9 mouse cellular contexts compared by ENCODE assay signal in the genomic region with DNA sequence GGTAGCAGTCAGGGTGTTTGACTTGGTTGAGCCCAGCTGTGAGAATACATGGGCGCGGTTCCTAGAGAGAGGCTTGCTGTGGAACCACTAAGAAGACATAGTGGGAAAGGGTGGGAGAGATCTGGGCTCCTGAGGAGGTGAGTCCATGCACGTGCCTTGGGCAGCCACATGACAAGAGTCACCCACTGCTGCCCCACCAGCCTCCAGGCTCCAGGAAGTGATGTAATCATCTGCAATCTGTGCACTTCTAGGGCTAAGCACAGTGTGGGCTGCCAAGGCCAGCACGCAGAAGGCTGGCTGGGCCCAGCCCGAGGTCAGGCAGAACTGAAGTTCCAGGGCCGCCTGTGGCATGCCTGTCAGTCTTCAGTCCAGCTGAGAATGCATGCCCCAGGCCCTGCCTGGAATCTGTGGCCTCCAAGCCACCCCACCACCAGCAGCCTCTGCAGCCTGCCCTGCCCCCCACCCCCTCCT. TPM values are rescaled to one million over a fixed set of nuclear protein-coding genes. Genes with fewer than 3 reads are reported as not detected.
DNase-seq lines count a peak whose midpoint lies in the region; ATAC-seq lines count a peak whose summit lies in the region.
"Had no signal": no experiment of that assay in that cellular context is flagged by ENCODE, and none has a peak within 500 bp of the region (broad histone marks: within the 10 kb centered on the region; RNA-seq: fewer than 3 reads in every experiment).

No protein-coding gene starts in this region.

- no peak for DNase-seq in limb, embryonic 10.5 days (ENCODE audit: low spot score)
- DNase-seq in adrenal gland, postnatal 36 days = peak; percentile 88 to 90
- peak; percentile 55 for DNase-seq in naive thymus-derived CD4-positive, alpha-beta T cell, adult 2 months (ENCODE audit: low read depth)
- no peak for DNase-seq in testis, postnatal 10 days (ENCODE audit: low spot score)
- DNase-seq in spleen, postnatal 10 days (ENCODE audit: low spot score in 2 of 2) = no peak
- DNase-seq in forebrain, embryonic 14.5 days (ENCODE audit: low spot score) = no peak

- peaks cover 80% of the 10 kb centered on the region for H3K36me3 ChIP-seq in limb, embryonic 12.5 days
- H3K36me3 ChIP-seq in limb, embryonic 10.5 days = peaks cover 83% of the 10 kb centered on the region
- H3K36me3 ChIP-seq in kidney, embryonic 15.5 days = peaks cover 72% of the 10 kb centered on the region
- peaks cover 76% of the 10 kb centered on the region for H3K36me3 ChIP-seq in forebrain, embryonic 14.5 days (ENCODE audit: control insufficient read depth, insufficient read depth, low read length)

- ATAC-seq in limb, embryonic 12.5 days (ENCODE audit: insufficient number of reproducible peaks, insufficient read depth, low FRiP score, low TSS enrichment, low read depth) = no peak
- ATAC-seq in kidney, embryonic 15.5 days (replicated peaks; ENCODE audit: low FRiP score) = 0 out of 2 replicates have a peak, but pooled peaks have one; percentile 23
- ATAC-seq in forebrain, embryonic 14.5 days = no peak

- 68% methylated on average over 6 of the region's 6 CpGs for WGBS in limb, embryonic 12.5 days
- WGBS in limb, embryonic 10.5 days = 79% methylated on average over 6 of the region's 6 CpGs
- WGBS in kidney, embryonic 15.5 days = 66% methylated on average over 6 of the region's 6 CpGs
- WGBS in forebrain, embryonic 14.5 days = 85% methylated on average over 6 of the region's 6 CpGs

- H3K9me3 ChIP-seq in limb, embryonic 12.5 days = no peaks in the 10 kb centered on the region
- H3K9me3 ChIP-seq in limb, embryonic 10.5 days (replicated peaks) = no peaks in the 10 kb centered on the region
- H3K9me3 ChIP-seq in kidney, embryonic 15.5 days (replicated peaks) = no peaks in the 10 kb centered on the region
- no peaks in the 10 kb centered on the region for H3K9me3 ChIP-seq in forebrain, embryonic 14.5 days (replicated peaks; ENCODE audit: control insufficient read depth, low read length)
- H3K9me3 ChIP-seq: megakaryocyte, embryonic 14.5 days had no signal

- H3K4me2 ChIP-seq in limb, embryonic 12.5 days = no peak overlapping the region
- H3K4me2 ChIP-seq in kidney, embryonic 15.5 days = no peak overlapping the region
- no peak overlapping the region for H3K4me2 ChIP-seq in forebrain, embryonic 14.5 days (ENCODE audit: low read length)

- no peak overlapping the region for H3K4me3 ChIP-seq in limb, embryonic 12.5 days (replicated peaks)
- no peak overlapping the region for H3K4me3 ChIP-seq in limb, embryonic 10.5 days
- no peak overlapping the region for H3K4me3 ChIP-seq in kidney, embryonic 15.5 days (replicated peaks)
- H3K4me3 ChIP-seq in forebrain, embryonic 14.5 days (ENCODE audit: low read depth, low read length) = no peak overlapping the region
- H3K4me3 ChIP-seq: megakaryocyte, embryonic 14.5 days had no signal

- peaks cover 53% of the 10 kb centered on the region for H3K4me1 ChIP-seq in limb, embryonic 12.5 days (replicated peaks)
- peaks cover 54% of the 10 kb centered on the region for H3K4me1 ChIP-seq in limb, embryonic 10.5 days
- H3K4me1 ChIP-seq in kidney, embryonic 15.5 days = peaks cover 47% of the 10 kb centered on the region
- H3K4me1 ChIP-seq in forebrain, embryonic 14.5 days (ENCODE audit: control insufficient read depth, insufficient read depth, low read length) = no peaks in the 10 kb centered on the region

- H3K27ac ChIP-seq in limb, embryonic 12.5 days = 0 out of 2 replicates have a peak overlapping the region, but pooled peaks have one; percentile 5
- H3K27ac ChIP-seq in limb, embryonic 10.5 days = no peak overlapping the region
- H3K27ac ChIP-seq in kidney, embryonic 15.5 days = peak overlapping the region; percentile 24; the same call in 1 of the 2 replicates
- no peak overlapping the region for H3K27ac ChIP-seq in forebrain, embryonic 14.5 days (ENCODE audit: low read depth, low read length)

- no peak overlapping the region for H3K9ac ChIP-seq in limb, embryonic 12.5 days (replicated peaks)
- no peak overlapping the region for H3K9ac ChIP-seq in kidney, embryonic 15.5 days
- H3K9ac ChIP-seq in forebrain, embryonic 14.5 days (ENCODE audit: low read length) = no peak overlapping the region

- no peaks in the 10 kb centered on the region for H3K27me3 ChIP-seq in limb, embryonic 12.5 days
- no peaks in the 10 kb centered on the region for H3K27me3 ChIP-seq in limb, embryonic 10.5 days (ENCODE audit: low read depth, poor library complexity, severe bottlenecking)
- H3K27me3 ChIP-seq in kidney, embryonic 15.5 days = no peaks in the 10 kb centered on the region
- no peaks in the 10 kb centered on the region for H3K27me3 ChIP-seq in forebrain, embryonic 14.5 days (replicated peaks; ENCODE audit: control insufficient read depth, insufficient read depth, low read length)
- H3K27me3 ChIP-seq: megakaryocyte, embryonic 14.5 days had no signal

RNA-seq across cellular contexts. Expression of a gene that starts 46.3 kb away (rescaled TPM):
- 53.4 and 57.1 TPM in 2 replicates for polyA plus RNA-seq in limb, embryonic 12.5 days (2016; fragmentation: Nextera tagmentation; extraction: Ambion mirVana)
- polyA plus RNA-seq in limb, embryonic 10.5 days (2016; fragmentation: Nextera tagmentation; extraction: Ambion mirVana) = 43.8 and 55.5 TPM in 2 replicates
- 100 to 1,000 TPM in 1 of 2 experiments, 10 to 100 TPM in 1; 98.2 to 143 TPM for total RNA-seq in adrenal gland, postnatal 36 days (2021)
- 41.8 and 47.3 TPM in 2 replicates for polyA plus RNA-seq in kidney, embryonic 15.5 days (2015; fragmentation: Nextera tagmentation; extraction: Ambion mirVana)
- polyA plus RNA-seq in forebrain, embryonic 14.5 days (2014; fragmentation: Nextera tagmentation; extraction: Ambion mirVana) = 37.0 and 43.8 TPM in 2 replicates

Comparison
In these comparisons a context has a peak if more than half of its experiments do, and no peak if none do; other contexts are left out.
1. H3K27ac ChIP-seq: peak in limb, embryonic 12.5 days (single experiment) and kidney, embryonic 15.5 days (single experiment); none in limb, embryonic 10.5 days (single experiment) and forebrain, embryonic 14.5 days (single experiment).
2. DNase-seq: peak in adrenal gland, postnatal 36 days (2 of 2) and naive thymus-derived CD4-positive, alpha-beta T cell, adult 2 months (single experiment); none in limb, embryonic 10.5 days (single experiment), testis, postnatal 10 days (single experiment), spleen, postnatal 10 days (0 of 2) and forebrain, embryonic 14.5 days (single experiment).